Mouse (Mus musculus): ENCODE measurements around the gene Olfr177. TPM values are rescaled to one million over a fixed set of nuclear protein-coding genes. Genes with fewer than 3 reads are reported as not detected.

Gene Olfr177
- not detected for polyA plus RNA-seq (2017; shearing (Covaris generic))

GRCm38 (mm10) chr16:58874668-58875067, at the start of gene Olfr177:
Gene Olfr177, minus strand, starts transcription at chr16:58874768.

GRCm38 (mm10) chr16:58891963-58892362, 17.4 kb upstream of the Olfr177 start, which contains the start of gene Olfr178:
Gene Olfr178, minus strand, starts transcription at chr16:58892063.

GRCm38 (mm10) chr16:58826732-58827319, 47.7 kb downstream of the Olfr177 start, which contains the start of gene Olfr175-ps1:
Gene Olfr175-ps1, minus strand, starts transcription at chr16:58826782.

Other genes starting within 250 kb of the Olfr177 start
- gene E330017A01Rik, start 236.0 kb downstream of the Olfr177 start, polyA plus RNA-seq (2017; shearing (Covaris generic)): not detected
- gene Cpox, start 204.5 kb downstream of the Olfr177 start, polyA plus RNA-seq (2017; shearing (Covaris generic)): 14.5 TPM
- not detected for gene Gpr15, start 155.7 kb downstream of the Olfr177 start, polyA plus RNA-seq (2017; shearing (Covaris generic))
- 72.7 TPM for gene Cldnd1, start 146.9 kb downstream of the Olfr177 start, polyA plus RNA-seq (2017; shearing (Covaris generic))
- gene Olfr172, start 111.6 kb downstream of the Olfr177 start, polyA plus RNA-seq (2017; shearing (Covaris generic)): not detected
- gene Olfr173, start 74.5 kb downstream of the Olfr177 start, polyA plus RNA-seq (2017; shearing (Covaris generic)): 0.29 TPM
- not detected for gene Olfr175-ps1, start 48.0 kb downstream of the Olfr177 start, polyA plus RNA-seq (2017; shearing (Covaris generic))
- gene Olfr178, start 17.3 kb upstream of the Olfr177 start, polyA plus RNA-seq (2017; shearing (Covaris generic)): not detected
- not detected for gene Olfr181, start 54.0 kb upstream of the Olfr177 start, polyA plus RNA-seq (2017; shearing (Covaris generic))
- gene Olfr180, start 54.6 kb upstream of the Olfr177 start, polyA plus RNA-seq (2017; shearing (Covaris generic)): not detected
- 0.15 TPM for gene Olfr183, start 120.6 kb upstream of the Olfr177 start, polyA plus RNA-seq (2017; shearing (Covaris generic))
- gene Olfr186, start 155.5 kb upstream of the Olfr177 start, polyA plus RNA-seq (2017; shearing (Covaris generic)): not detected
- gene Olfr187, start 165.0 kb upstream of the Olfr177 start, polyA plus RNA-seq (2017; shearing (Covaris generic)): not detected
- gene Olfr190, start 203.2 kb upstream of the Olfr177 start, polyA plus RNA-seq (2017; shearing (Covaris generic)): 0.15 TPM
- gene Olfr191, start 215.1 kb upstream of the Olfr177 start, polyA plus RNA-seq (2017; shearing (Covaris generic)): not detected
- gene Olfr193, start 237.1 kb upstream of the Olfr177 start, polyA plus RNA-seq (2017; shearing (Covaris generic)): not detected
- not detected for gene Olfr194, start 246.3 kb upstream of the Olfr177 start, polyA plus RNA-seq (2017; shearing (Covaris generic))